Mouse (Mus musculus): ENCODE measurements around the gene Sds.

GRCm38 (mm10) chr5:120434231-120434735 lies 42.0 kb upstream of the Sds start:
- TF ChIP-seq EP300 (IDR thresholded peaks at IDR 0.05; ENCODE audit: low read depth) (no peak), CTCF (IDR thresholded peaks at IDR 0.05; ENCODE audit: low read depth) (no peak)
